Mouse (Mus musculus) limb, embryonic 14.5 days (tissue): ENCODE measurements around the gene Olfr1324. TPM values are rescaled to one million over a fixed set of nuclear protein-coding genes. Genes with fewer than 3 reads are reported as not detected.
A peak's percentile ranks its signal among the peaks of the same experiment; 100 is the strongest.
"Not testable (repeated sequence)": the region's sequence is repeated elsewhere in the genome, so short reads cannot be mapped to it uniquely, and the experiment has no call there.

Source experiments
- ATAC-seq: fragments of 200-750 bp; cut with Nextera tagmentation; 2 replicates; pipeline ENCODE4 v1.8.0; 2017; ENCODE audit warnings: low read depth, moderate number of reproducible peaks, moderate TSS enrichment; ENCODE audit not compliant: low FRiP score
- DNase-seq: peaks from one replicate; pipeline ENCODE4 v3.0.0-alpha.2; 2015; ENCODE audit warnings: low spot score
- H3K27ac ChIP-seq: fragments of 300-500 bp; sonication (generic); replicated peaks from 2 replicates; pipeline ENCODE4 v1.5.1; 2014; ENCODE audit warnings: low read depth, mild to moderate bottlenecking, low read length, moderate library complexity, mixed read lengths
- H3K27me3 ChIP-seq: fragments of 300-500 bp; sonication (generic); 2 replicates; pipeline ENCODE4 v1.6.1; 2014; ENCODE audit warnings: low read length, mixed read lengths; ENCODE audit not compliant: control insufficient read depth, insufficient read depth
- H3K36me3 ChIP-seq: fragments of 300-500 bp; sonication (generic); 2 replicates; pipeline ENCODE4 v1.6.1; 2014; ENCODE audit warnings: mild to moderate bottlenecking, low read length, moderate library complexity, mixed read lengths; ENCODE audit not compliant: control insufficient read depth, insufficient read depth
- H3K4me1 ChIP-seq: fragments of 300-500 bp; sonication (generic); 2 replicates; pipeline ENCODE4 v1.6.1; 2014; ENCODE audit warnings: antibody characterized with exemption, low read length, mixed read lengths; ENCODE audit not compliant: control insufficient read depth, insufficient read depth
- H3K4me2 ChIP-seq: fragments of 300-500 bp; sonication (generic); replicated peaks from 2 replicates; pipeline ENCODE4 v1.6.1; 2014; ENCODE audit warnings: low read depth, mild to moderate bottlenecking, low read length, moderate library complexity; ENCODE audit not compliant: severe bottlenecking
- H3K4me3 ChIP-seq: fragments of 300-500 bp; sonication (generic); replicated peaks from 2 replicates; pipeline ENCODE4 v1.5.1; 2014; ENCODE audit warnings: low read length
- H3K9ac ChIP-seq: fragments of 300-500 bp; sonication (generic); 2 replicates; pipeline ENCODE4 v1.6.1; 2014; ENCODE audit warnings: mild to moderate bottlenecking, low read depth, low read length, moderate library complexity; ENCODE audit not compliant: severe bottlenecking
- H3K9me3 ChIP-seq: fragments of 300-500 bp; sonication (generic); 2 replicates; pipeline ENCODE4 v1.6.1; 2016; ENCODE audit warnings: low read length; ENCODE audit not compliant: control insufficient read depth
- POLR2A ChIP-seq: fragments of 200-500 bp; IDR thresholded peaks from 2 replicates; pipeline ENCODE4 v1.8.0; 2012; ENCODE audit warnings: inconsistent platforms, mild to moderate bottlenecking, moderate library complexity, borderline replicate concordance; ENCODE audit not compliant: insufficient read depth, insufficient read length; ENCODE audit errors: extremely low read depth
- WGBS: fragments of 180-500 bp; shearing (Covaris S2); extraction: QIAGEN DNeasy Blood & Tissue Kit; methylation state at CpG from one replicate; pipeline ENCODE4 v1.1.7; 2014; 5-methylcytosine and 5-hydroxymethylcytosine counted together
- polyA plus RNA-seq, 2 experiments: library from polyadenylated mRNA; depleted of rRNA in 1 of 2; stranded (reverse) in 1 of 2; unstranded in 1 of 2; fragments of >200 nt; fragmentation: Nextera tagmentation in 1 of 2; extraction: Ambion mirVana in 1 of 2; gene quantifications; 2 replicates each; pipeline versions ENCODE4 v1.2.1 to v1.2.3; 2012 to 2014

Gene Olfr1324
- polyA plus RNA-seq (2012; rRNA removed) (not detected in 2 replicates), polyA plus RNA-seq (2014; fragmentation: Nextera tagmentation; extraction: Ambion mirVana) (not detected in 2 replicates)

- 77% methylated on average over 1 of the region's 1 CpGs for WGBS
- H3K9ac ChIP-seq, result no peak within 1 kb of the TSS
- no peak for TF ChIP-seq POLR2A
- H3K27ac ChIP-seq, result no peak within 1 kb of the TSS
- no peak for ATAC-seq
- H3K4me1 ChIP-seq, result no peaks in the 10 kb centered on the region
- H3K4me3 ChIP-seq, result no peak within 1 kb of the TSS
- no peaks in the 10 kb centered on the region for H3K27me3 ChIP-seq
- H3K4me2 ChIP-seq, result no peak within 1 kb of the TSS
- H3K9me3 ChIP-seq, result no peaks in the 10 kb centered on the region
- no peak for DNase-seq
- H3K36me3 ChIP-seq, result no peaks in the 10 kb centered on the region
These were observed at the start of gene Olfr1324 for GRCm38 (mm10) chrX:50428398-50428797. TSS of gene Olfr1324 (minus strand) at chrX:50428498.

- not testable (repeated sequence) for H3K4me2 ChIP-seq, ATAC-seq, H3K27me3 ChIP-seq, H3K4me1 ChIP-seq, H3K9ac ChIP-seq, DNase-seq, H3K36me3 ChIP-seq, H3K9me3 ChIP-seq, H3K4me3 ChIP-seq
- 0 out of 2 replicates have a peak overlapping the region, but pooled peaks have one; percentile 26 for H3K27ac ChIP-seq
- WGBS, result 70% methylated on average over 6 of the region's 6 CpGs
These were observed 42.0 kb upstream of the Olfr1324 start for GRCm38 (mm10) chrX:50470341-50470740.

- 46% methylated on average over 1 of the region's 1 CpGs for WGBS
These were observed 27.8 kb upstream of the Olfr1324 start for GRCm38 (mm10) chrX:50456136-50456535.

GRCm38 (mm10) chrX:50443352-50443751, 15.1 kb upstream of the Olfr1324 start:
- Histone ChIP-seq H3K4me1 (no peaks in the 10 kb centered on the region), H3K36me3 (no peaks in the 10 kb centered on the region), H3K4me3 (no peak overlapping the region), H3K9ac (no peak overlapping the region), H3K27ac (no peak overlapping the region), H3K9me3 (no peaks in the 10 kb centered on the region), H3K4me2 (no peak overlapping the region), H3K27me3 (no peaks in the 10 kb centered on the region)
- no peak for ATAC-seq
- TF ChIP-seq POLR2A, result no peak
- WGBS, result 85% methylated on average over 1 of the region's 1 CpGs
- no peak for DNase-seq

More at GRCm38 (mm10) chrX:50456136-50456535, 27.8 kb upstream of the Olfr1324 start:
- H3K27ac ChIP-seq, result no peak overlapping the region
- ATAC-seq (no peak), DNase-seq (no peak)
- H3K9ac ChIP-seq, result no peak overlapping the region
- no peaks in the 10 kb centered on the region for H3K9me3 ChIP-seq
- no peak for TF ChIP-seq POLR2A
- no peak overlapping the region for H3K4me3 ChIP-seq
- H3K4me2 ChIP-seq, result no peak overlapping the region
- no peaks in the 10 kb centered on the region for H3K36me3 ChIP-seq
- no peaks in the 10 kb centered on the region for H3K4me1 ChIP-seq
- H3K27me3 ChIP-seq, result no peaks in the 10 kb centered on the region

GRCm38 (mm10) chrX:50442696-50443095, 14.4 kb upstream of the Olfr1324 start:
- DNase-seq (no peak), ATAC-seq (no peak)
- no peak for TF ChIP-seq POLR2A
- no peak overlapping the region for H3K27ac ChIP-seq
- no peak overlapping the region for H3K4me3 ChIP-seq
- WGBS, result 82% methylated on average over 1 of the region's 1 CpGs
- H3K9ac ChIP-seq, result no peak overlapping the region
- no peaks in the 10 kb centered on the region for H3K27me3 ChIP-seq
- H3K4me1 ChIP-seq, result no peaks in the 10 kb centered on the region
- H3K36me3 ChIP-seq, result no peaks in the 10 kb centered on the region
- H3K9me3 ChIP-seq, result no peaks in the 10 kb centered on the region
- H3K4me2 ChIP-seq, result no peak overlapping the region

GRCm38 (mm10) chrX:50432499-50432898, 4.2 kb upstream of the Olfr1324 start:
- TF ChIP-seq POLR2A, result no peak
- Histone ChIP-seq H3K9me3 (no peaks in the 10 kb centered on the region), H3K4me3 (no peak overlapping the region), H3K4me1 (no peaks in the 10 kb centered on the region), H3K27me3 (no peaks in the 10 kb centered on the region), H3K36me3 (no peaks in the 10 kb centered on the region), H3K27ac (no peak overlapping the region), H3K9ac (no peak overlapping the region), H3K4me2 (no peak overlapping the region)
- no peak for ATAC-seq
- 77% methylated on average over 2 of the region's 2 CpGs for WGBS
- no peak for DNase-seq
